Mouse (Mus musculus) left cerebral cortex, adult 8-10 months (tissue): ENCODE measurements around the gene Zfp213. TPM values are rescaled to one million over a fixed set of nuclear protein-coding genes. Genes with fewer than 3 reads are reported as not detected.
"Not testable (repeated sequence)": the region's sequence is repeated elsewhere in the genome, so short reads cannot be mapped to it uniquely, and the experiment has no call there.

ENCODE experiments used
- DNase-seq, 2 experiments: peaks; one replicate each; pipeline ENCODE4 v3.0.0; 2022; ENCODE audit warnings: low spot score in 2 of 2
- total RNA-seq, 4 experiments: library from RNA; stranded (reverse); gene quantifications; 2 replicates each; pipeline ENCODE4 v1.2.4; 2022

The Zfp213 gene
- 1 to 10 TPM; 5.9 to 7.1 (median 6.8) TPM for total RNA-seq

- peak; percentile 87 to 93 for DNase-seq
These were observed at the start of gene Zfp213 for GRCm38 (mm10) chr17:23563595-23564367. Gene Zfp213 (minus strand): TSS chr17:23564238.

- DNase-seq = no peak
These were observed 46.3 kb upstream of the Zfp213 start for GRCm38 (mm10) chr17:23610361-23610800.

GRCm38 (mm10) chr17:23609612-23610011 lies 45.6 kb upstream of the Zfp213 start:
- no peak for DNase-seq

GRCm38 (mm10) chr17:23605220-23605619 lies 41.2 kb upstream of the Zfp213 start:
- no peak for DNase-seq

GRCm38 (mm10) chr17:23604394-23604793 lies 40.4 kb upstream of the Zfp213 start:
- no peak for DNase-seq

GRCm38 (mm10) chr17:23603542-23603941 lies 39.5 kb upstream of the Zfp213 start:
- DNase-seq = no peak

- DNase-seq = no peak
These were observed 39.0 kb upstream of the Zfp213 start for GRCm38 (mm10) chr17:23603077-23603476.

- no peak for DNase-seq
These were observed 38.0 kb upstream of the Zfp213 start for GRCm38 (mm10) chr17:23601836-23602585.

GRCm38 (mm10) chr17:23600641-23601622 lies 36.9 kb upstream of the Zfp213 start, which contains the start of gene Zscan10:
Gene Zscan10 (plus strand): TSS chr17:23600856.
- no peak for DNase-seq

GRCm38 (mm10) chr17:23599605-23600063 lies 35.6 kb upstream of the Zfp213 start:
- DNase-seq = no peak

- peak; percentile 30 to 77 for DNase-seq
These were observed 34.8 kb upstream of the Zfp213 start, which contains the start of gene Zfp13 for GRCm38 (mm10) chr17:23598582-23599552. Gene Zfp13 (minus strand): TSS chr17:23599487.

GRCm38 (mm10) chr17:23595139-23595538 lies 31.1 kb upstream of the Zfp213 start:
- not testable (repeated sequence) for DNase-seq

GRCm38 (mm10) chr17:23592926-23593300 lies 28.9 kb upstream of the Zfp213 start:
- no peak for DNase-seq

GRCm38 (mm10) chr17:23592208-23592925 lies 28.3 kb upstream of the Zfp213 start:
- peak; percentile 97 to 98 for DNase-seq

- DNase-seq = no peak
These were observed 23.2 kb upstream of the Zfp213 start for GRCm38 (mm10) chr17:23587253-23587652.

- peak; percentile 45 to 61 for DNase-seq
These were observed 21.9 kb upstream of the Zfp213 start for GRCm38 (mm10) chr17:23585721-23586491.

GRCm38 (mm10) chr17:23584786-23585185 lies 20.7 kb upstream of the Zfp213 start:
- no peak for DNase-seq

GRCm38 (mm10) chr17:23575951-23576552 lies 12.0 kb upstream of the Zfp213 start:
- no peak for DNase-seq
